Mouse (Mus musculus) heart, postnatal 14 days (tissue): ENCODE measurements around the gene Arhgap9. TPM values are rescaled to one million over a fixed set of nuclear protein-coding genes. Genes with fewer than 3 reads are reported as not detected.
A peak's percentile ranks its signal among the peaks of the same experiment; 100 is the strongest.
"Not testable (repeated sequence)": the region's sequence is repeated elsewhere in the genome, so short reads cannot be mapped to it uniquely, and the experiment has no call there.

Experiments used
- DNase-seq, 2 experiments: peaks; one replicate each; pipeline ENCODE4 v3.0.0; 2021 to 2022
- intact Hi-C: fragments of 180-260 bp; cut with DNase I; formaldehyde crosslinking; loops from one replicate; pipeline ENCODE4 v1.15.1; 2025
- total RNA-seq, 2 experiments: library from RNA; stranded (reverse); gene quantifications; 2 replicates each; pipeline ENCODE4 v1.2.3; 2021

The Arhgap9 gene
- total RNA-seq, 2 experiments from 2014 or later: 3.1 to 4.5 TPM

GRCm38 (mm10) chr10:127290930-127291880 is 30.6 kb upstream of the Arhgap9 start:
- intact Hi-C loops: loop anchor here (1.0 kb wide), 1 partner anchor 20 kb away; the partner anchor contains the start of gene Mars
- peak; percentile 62 to 67 for DNase-seq

- intact Hi-C loops: loop anchor here (1.0 kb wide), 1 partner anchor 19 kb away; the partner anchor contains the start of gene Mars
These were observed 29.7 kb upstream of the Arhgap9 start for GRCm38 (mm10) chr10:127291881-127292638.

DNA sequence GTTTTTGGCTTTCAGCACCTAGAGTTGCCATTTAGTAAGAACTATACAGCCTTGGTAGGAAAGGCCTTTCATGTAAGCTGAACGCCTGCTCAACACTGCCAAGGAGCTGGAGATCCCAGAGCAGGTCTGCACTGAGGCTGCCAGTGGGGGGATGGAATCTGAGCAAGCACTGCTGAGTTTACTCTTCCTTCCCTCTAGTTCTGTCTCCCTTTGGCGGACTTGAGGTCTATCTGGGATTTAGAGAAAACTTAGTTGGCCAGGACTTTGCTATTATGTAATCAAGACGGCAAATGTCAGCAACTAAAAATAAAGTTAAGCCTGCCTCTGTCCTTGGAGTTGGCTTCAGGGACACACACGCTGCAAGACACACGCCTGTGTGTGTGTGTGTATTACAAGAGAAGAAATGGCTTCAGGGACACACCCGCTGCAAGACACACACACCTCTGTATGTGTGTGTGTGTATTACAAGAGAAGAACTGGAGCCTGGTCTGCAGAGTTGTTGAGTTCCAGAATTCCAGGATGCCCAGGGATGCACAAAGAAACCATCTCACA is 28.7 kb upstream of the Arhgap9 start:
- intact Hi-C loops: no loop called here
- DNase-seq: peak; percentile 40 to 52

More at GRCm38 (mm10) chr10:127291881-127292638, 29.7 kb upstream of the Arhgap9 start:
- DNase-seq: no peak

DNA sequence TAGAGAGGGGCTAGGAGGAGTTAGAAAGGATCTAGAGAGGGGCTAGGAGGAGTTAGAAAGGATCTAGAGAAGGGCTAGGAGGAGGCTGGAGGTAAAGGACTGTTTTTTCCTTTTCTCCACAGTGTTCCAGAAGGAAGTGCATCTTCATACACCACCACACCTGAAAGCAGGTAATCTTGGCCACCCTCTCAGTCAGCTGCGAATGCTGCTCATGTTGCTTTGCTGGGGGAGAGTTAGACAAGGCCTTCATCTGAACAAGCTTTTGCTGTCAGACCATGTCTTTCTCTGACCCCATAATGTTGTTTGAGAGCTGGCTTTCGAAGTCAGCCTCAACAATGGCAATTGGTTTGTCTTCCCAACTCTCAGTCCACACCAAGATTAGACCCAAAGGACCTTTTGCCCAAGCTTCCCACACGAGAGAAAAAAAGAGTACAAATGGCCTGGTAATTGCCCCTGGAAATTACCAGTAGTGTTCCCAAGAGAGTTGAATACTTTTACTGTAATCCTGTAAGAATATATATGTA is 28.1 kb upstream of the Arhgap9 start:
- DNase-seq: no peak
- intact Hi-C loops: no loop called here

GRCm38 (mm10) chr10:127294895-127295510 is 26.8 kb upstream of the Arhgap9 start:
- intact Hi-C loops: no loop called here
- DNase-seq: no peak

DNA sequence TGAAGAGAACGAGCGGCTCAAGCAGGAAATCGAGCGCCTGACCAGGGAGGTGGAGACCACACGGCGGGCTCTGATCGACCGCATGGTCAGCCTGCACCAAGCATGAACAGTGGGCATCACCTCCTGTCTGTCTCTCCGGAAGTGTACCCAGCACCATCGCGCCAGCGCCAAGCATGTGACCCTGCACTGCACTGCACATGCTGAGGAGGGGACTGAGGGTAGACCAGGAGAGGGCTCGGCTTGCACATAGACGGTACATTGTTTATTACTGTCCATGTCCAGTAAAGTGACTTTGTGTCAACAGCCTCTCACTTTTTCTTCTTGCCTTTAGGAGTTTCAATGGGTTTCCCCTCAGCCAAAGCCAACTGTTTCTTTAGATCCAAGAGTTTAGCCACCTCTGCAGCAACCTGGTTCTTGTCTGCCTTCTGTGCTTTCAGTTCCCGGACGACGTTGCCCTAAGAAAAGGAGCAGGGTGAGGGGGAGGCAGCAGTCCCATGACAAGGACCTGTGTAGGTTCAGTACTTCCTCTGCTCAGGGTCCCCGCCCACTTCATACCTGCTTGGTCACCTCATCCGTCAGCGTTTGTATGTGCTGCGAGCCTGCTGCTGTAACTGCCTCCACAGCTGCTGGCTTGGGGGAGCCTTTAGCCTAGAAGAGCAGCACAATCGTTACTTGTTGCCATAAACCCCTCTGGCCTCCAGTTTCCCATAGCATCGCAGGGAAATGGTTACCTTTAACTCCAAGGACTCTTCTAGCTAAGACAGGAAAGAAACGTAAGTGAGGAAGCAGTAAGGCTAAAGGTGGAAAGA is 25.6 kb upstream of the Arhgap9 start:
- intact Hi-C loops: no loop called here
- DNase-seq: no peak

DNA sequence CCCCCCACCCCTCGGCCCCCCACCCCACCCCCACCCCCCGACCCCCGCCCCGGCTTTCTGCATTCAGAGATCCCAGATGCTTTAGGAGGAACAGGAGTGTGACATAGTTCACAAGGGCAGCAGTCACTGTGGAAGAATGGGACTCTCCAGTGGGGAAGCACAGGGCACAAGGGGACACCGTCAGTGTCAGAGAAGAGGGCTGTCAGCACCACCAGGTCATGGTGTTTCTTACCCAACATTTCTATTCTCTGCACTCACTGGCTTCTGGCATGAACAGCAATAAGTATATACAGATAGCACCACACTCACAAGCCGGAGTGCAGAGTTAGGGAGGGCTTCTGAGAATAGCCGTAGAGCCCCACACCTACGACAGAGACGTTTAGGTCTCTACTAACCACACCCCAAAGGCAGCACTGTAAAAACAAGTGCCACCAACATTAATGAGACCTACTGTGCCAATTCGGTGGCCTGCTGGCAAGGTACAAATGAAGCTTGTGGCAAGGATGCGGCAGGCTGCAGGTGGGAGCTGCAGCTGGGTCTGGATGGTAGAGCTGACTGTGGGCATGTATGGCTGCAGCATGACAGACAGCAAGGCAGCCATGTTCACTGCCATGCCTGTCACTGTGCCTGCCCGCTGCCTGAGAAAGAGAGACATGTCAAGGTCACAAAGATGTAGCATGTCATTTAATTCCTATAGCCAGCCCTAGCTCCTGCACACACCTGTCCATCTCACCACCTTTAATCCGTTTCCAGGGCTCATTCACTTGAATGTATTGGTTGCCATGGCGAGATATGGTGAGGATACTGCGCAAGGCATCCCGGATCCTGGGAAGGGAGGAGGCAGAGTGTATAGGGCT is 24.5 kb upstream of the Arhgap9 start:
- intact Hi-C loops: no loop called here
- no peak for DNase-seq

GRCm38 (mm10) chr10:127300361-127300760 is 21.4 kb upstream of the Arhgap9 start:
- no peak for DNase-seq
- intact Hi-C loops: no loop called here

GRCm38 (mm10) chr10:127303136-127303535 is 18.6 kb upstream of the Arhgap9 start:
- intact Hi-C loops: no loop called here
- DNase-seq: no peak

DNA sequence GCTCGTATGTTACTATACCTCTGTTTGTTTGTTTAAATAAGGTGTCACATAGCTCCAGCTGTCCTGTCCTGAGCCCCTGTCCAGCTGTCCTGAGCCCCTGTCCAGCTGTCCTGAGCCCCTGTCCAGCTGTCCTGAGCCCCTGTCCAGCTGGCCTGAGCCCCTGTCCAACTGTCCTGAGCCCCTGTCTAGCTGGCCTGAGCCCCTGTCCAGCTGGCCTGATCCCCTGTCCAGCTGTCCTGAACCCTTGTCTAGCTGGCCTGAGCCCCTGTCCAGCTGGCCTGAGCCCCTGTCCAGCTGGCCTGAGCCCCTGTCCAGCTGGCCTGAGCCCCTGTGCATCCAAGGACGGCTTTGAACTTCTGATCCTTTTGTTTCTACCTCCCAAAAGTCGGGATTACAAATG is 12.6 kb upstream of the Arhgap9 start:
- DNase-seq, intact Hi-C loops: not testable (repeated sequence)

- DNase-seq: no peak
- intact Hi-C loops: loop anchor here (1.0 to 5.0 kb wide), 3 partner anchors 19 to 188 kb away; partner anchors contain the start of genes Dctn2 and Os9
These were observed 11.0 kb upstream of the Arhgap9 start for GRCm38 (mm10) chr10:127310523-127311475.

GRCm38 (mm10) chr10:127311476-127312355 is 10.0 kb upstream of the Arhgap9 start, which contains the start of gene Mars:
TSS of gene Mars (minus strand) at chr10:127311786.
- peak; percentile 92 to 94 for DNase-seq
- intact Hi-C loops: loop anchor here (1.0 to 5.0 kb wide), 3 partner anchors 20 to 189 kb away; partner anchors contain the start of genes Dctn2 and Os9

DNA sequence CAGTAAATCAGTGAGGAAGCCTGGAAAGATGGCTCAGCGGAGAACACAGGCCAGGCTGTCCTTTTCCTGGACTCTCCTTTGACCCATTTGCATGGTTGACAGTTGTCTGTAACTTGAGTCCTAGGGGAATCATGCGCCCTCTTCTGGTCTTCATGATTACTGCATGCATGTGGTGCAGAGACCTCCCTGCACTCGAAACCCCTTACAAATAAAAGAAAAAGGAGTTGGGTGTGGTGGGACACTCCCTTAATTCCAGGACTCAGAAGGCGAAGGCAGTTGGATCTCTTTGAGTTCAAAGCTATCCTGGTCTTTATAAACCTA is 9.4 kb upstream of the Arhgap9 start:
- DNase-seq: peak; percentile 81 to 89
- intact Hi-C loops: loop anchor here (5.0 kb wide), 1 partner anchor 190 kb away; the partner anchor contains the start of gene Os9

DNA sequence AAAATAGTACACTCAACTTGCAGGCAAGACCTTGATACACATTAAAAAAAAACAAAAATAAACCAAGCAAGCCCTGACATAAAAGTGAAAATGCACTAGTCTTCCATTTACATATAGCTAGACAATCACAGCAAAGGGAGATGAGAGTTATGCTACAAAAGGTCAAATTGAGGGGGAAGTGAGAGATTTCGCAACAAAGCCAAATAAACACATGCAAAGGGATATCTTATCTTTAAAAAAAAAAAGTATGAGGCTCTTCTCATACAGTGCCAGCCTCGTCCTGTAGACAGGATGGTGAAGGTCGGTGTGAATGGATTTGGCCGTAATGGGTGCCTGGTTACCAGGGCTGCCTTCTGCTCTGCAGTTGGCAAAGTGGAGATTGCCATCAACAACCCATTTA is 8.9 kb upstream of the Arhgap9 start:
- intact Hi-C loops: loop anchor here (5.0 kb wide), 1 partner anchor 191 kb away; the partner anchor contains the start of gene Os9
- no peak for DNase-seq

DNA sequence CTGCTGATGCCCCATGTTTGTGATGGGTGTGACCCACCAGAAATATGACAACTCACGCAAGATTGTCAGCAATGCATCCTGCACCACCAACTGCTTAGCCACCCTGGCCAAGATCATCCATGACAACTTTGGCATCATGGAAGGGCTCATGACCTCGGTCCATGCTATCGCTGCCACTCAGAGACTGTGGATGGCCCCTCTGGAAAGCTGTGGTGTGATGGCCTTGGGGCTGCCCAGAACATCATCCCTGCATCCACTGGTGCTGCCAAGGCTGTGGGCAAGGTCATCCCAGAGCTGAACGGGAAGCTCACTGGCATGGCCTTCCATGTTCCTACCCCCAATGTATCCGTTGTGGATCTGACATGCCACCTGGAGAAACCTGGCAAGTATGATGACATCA is 8.2 kb upstream of the Arhgap9 start:
- intact Hi-C loops: loop anchor here (5.0 kb wide), 1 partner anchor 191 kb away; the partner anchor contains the start of gene Os9
- DNase-seq: not testable (repeated sequence)

DNA sequence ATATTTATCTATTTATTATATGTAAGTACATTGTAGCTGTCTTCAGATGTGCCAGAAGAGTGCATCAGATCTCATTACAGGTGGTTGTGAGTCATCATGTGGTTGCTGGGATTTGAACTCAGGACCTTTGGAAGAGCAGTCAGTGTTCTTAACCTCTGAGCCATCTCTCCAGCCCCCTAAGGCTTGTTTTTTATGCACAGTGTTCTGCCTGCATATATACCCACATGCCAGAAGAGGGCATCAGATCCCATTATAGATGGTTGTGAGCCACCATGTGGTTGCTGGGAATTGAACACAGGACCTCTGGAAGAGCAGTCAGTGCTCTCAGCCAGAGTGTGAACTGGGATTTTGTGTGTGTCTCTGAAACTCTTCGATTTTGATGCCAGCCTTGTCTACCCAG is 6.8 kb upstream of the Arhgap9 start:
- intact Hi-C loops: loop anchor here (5.0 kb wide), 1 partner anchor 193 kb away; the partner anchor contains the start of gene Os9

More for the DNA sequence above, 6.8 kb upstream of the Arhgap9 start:
- not testable (repeated sequence) for DNase-seq
